Comparison of ENCODE assay signal across 8 mouse cellular contexts in the genomic region with DNA sequence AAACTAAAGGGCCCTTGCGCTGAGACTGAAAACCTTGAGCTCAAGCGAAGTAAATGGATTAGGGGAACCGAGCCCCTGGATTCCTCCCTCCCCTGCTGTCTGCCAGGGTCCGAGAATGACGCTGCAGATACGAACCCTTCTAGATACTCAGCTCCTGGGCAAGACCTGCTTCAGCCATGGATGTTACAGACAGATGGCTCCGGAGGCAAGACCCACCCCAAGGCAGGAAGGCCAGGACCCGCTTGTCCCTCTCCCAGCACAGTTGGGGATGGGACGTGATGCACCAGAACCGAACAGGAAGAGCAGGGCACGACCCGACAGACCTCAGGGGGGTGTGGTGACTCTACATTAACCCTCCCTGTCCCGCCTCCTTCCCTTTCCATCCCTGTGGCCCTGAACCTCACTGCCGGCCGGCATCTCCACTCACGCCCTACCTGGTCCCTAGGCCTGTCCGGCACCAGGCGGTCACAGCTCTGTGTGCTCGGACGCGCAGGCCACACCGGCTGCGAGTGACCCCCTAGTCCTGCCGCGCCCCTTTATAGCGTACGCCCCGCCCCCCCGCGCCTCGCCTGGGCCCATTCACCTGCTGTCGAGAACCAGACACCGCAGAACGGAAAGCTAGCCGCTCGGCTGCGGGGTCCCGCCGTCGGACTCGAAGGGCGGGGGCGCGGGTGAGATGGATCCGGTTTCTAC.
DNase-seq lines count a peak whose midpoint lies in the region; ATAC-seq lines count a peak whose summit lies in the region.

No protein-coding gene starts in this region.

- peak overlapping the region; percentile 48 for H3K4me3 ChIP-seq in kidney, embryonic 14.5 days (ENCODE audit: low read length)
- peak overlapping the region; percentile 32 for H3K4me3 ChIP-seq in hindbrain, embryonic 12.5 days
- peak overlapping the region; percentile 13 for H3K4me3 ChIP-seq in midbrain, embryonic 15.5 days

- H3K4me1 ChIP-seq in kidney, embryonic 14.5 days (ENCODE audit: control insufficient read depth, insufficient read depth, low read length): peaks cover 37% of the 10 kb centered on the region
- H3K4me1 ChIP-seq in hindbrain, embryonic 12.5 days: peaks cover 47% of the 10 kb centered on the region
- peaks cover 43% of the 10 kb centered on the region for H3K4me1 ChIP-seq in midbrain, embryonic 15.5 days

- peak overlapping the region; percentile 56 for H3K4me2 ChIP-seq in kidney, embryonic 14.5 days (replicated peaks; ENCODE audit: low read depth, low read length)
- peak overlapping the region; percentile 40 for H3K4me2 ChIP-seq in hindbrain, embryonic 12.5 days (replicated peaks)
- H3K4me2 ChIP-seq in midbrain, embryonic 15.5 days: peak overlapping the region; percentile 25

- H3K36me3 ChIP-seq in kidney, embryonic 14.5 days (ENCODE audit: control insufficient read depth, insufficient read depth, low read length): no peaks in the 10 kb centered on the region
- no peaks in the 10 kb centered on the region for H3K36me3 ChIP-seq in hindbrain, embryonic 12.5 days
- no peaks in the 10 kb centered on the region for H3K36me3 ChIP-seq in midbrain, embryonic 15.5 days (replicated peaks)

- H3K27me3 ChIP-seq in kidney, embryonic 14.5 days (ENCODE audit: control insufficient read depth, insufficient read depth, low read length): peaks cover 92% of the 10 kb centered on the region
- peaks cover 95% of the 10 kb centered on the region for H3K27me3 ChIP-seq in hindbrain, embryonic 12.5 days
- H3K27me3 ChIP-seq in midbrain, embryonic 15.5 days (replicated peaks): peaks cover 94% of the 10 kb centered on the region

- under 1% methylated on average over 43 of the region's 45 CpGs for whole genome bisulfite sequencing in kidney, embryonic 14.5 days
- under 1% methylated on average over 45 of the region's 45 CpGs for WGBS in hindbrain, embryonic 12.5 days
- WGBS in midbrain, embryonic 15.5 days: under 1% methylated on average over 44 of the region's 45 CpGs

- 0 out of 2 replicates have a peak overlapping the region, but pooled peaks have one; percentile 12 for H3K9ac ChIP-seq in kidney, embryonic 14.5 days (ENCODE audit: low read depth, low read length)
- H3K9ac ChIP-seq in hindbrain, embryonic 12.5 days: no peak overlapping the region
- no peak overlapping the region for H3K9ac ChIP-seq in midbrain, embryonic 15.5 days

- H3K9me3 ChIP-seq in kidney, embryonic 14.5 days (ENCODE audit: control insufficient read depth, low read length): no peaks in the 10 kb centered on the region
- no peaks in the 10 kb centered on the region for H3K9me3 ChIP-seq in hindbrain, embryonic 12.5 days (replicated peaks)
- H3K9me3 ChIP-seq in midbrain, embryonic 15.5 days: no peaks in the 10 kb centered on the region

- no peak overlapping the region for H3K27ac ChIP-seq in kidney, embryonic 14.5 days (ENCODE audit: low read depth, low read length)
- 0 out of 2 replicates have a peak overlapping the region, but pooled peaks have one; percentile 17 for H3K27ac ChIP-seq in hindbrain, embryonic 12.5 days
- no peak overlapping the region for H3K27ac ChIP-seq in midbrain, embryonic 15.5 days

- ATAC-seq in kidney, embryonic 14.5 days (ENCODE audit: low FRiP score, low TSS enrichment): no peak
- ATAC-seq in hindbrain, embryonic 12.5 days (ENCODE audit: low FRiP score): no peak
- ATAC-seq in midbrain, embryonic 15.5 days (replicated peaks): peak; percentile 22; the same call in 1 of the 2 replicates

- no peak for DNase-seq in kidney, adult 8-10 months
- peak; percentile 1 for DNase-seq in Muller cell, postnatal 12 days (ENCODE audit: inconsistent ontology term)
- no peak for DNase-seq in gastrocnemius, postnatal 14 days
- DNase-seq in frontal cortex, adult 2 months (ENCODE audit: extremely low spot score in 1 of 2, low spot score in 1 of 2): no peak
- no peak for DNase-seq in adrenal gland, postnatal 25 days

- intact Hi-C loops in gastrocnemius, postnatal 14 days (cut with DNase I; ENCODE audit: low total_unique reads): no loop called here
